Mouse (Mus musculus): ENCODE results near the gene Krtap19-2. TPM values are rescaled to one million over a fixed set of nuclear protein-coding genes. Genes with fewer than 3 reads are reported as not detected.

Gene Krtap19-2
- not detected in 2 replicates for polyA plus RNA-seq (2015; fragmentation: Nextera tagmentation; extraction: Ambion mirVana)

GRCm38 (mm10) chr16:88874169-88874568 lies at the start of gene Krtap19-2:
TSS of gene Krtap19-2 (minus strand) at chr16:88874269.
- H3K4me1 ChIP-seq, result no peaks in the 10 kb centered on the region
- H3K9ac ChIP-seq, result no peak within 1 kb of the TSS
- H3K36me3 ChIP-seq, result no peaks in the 10 kb centered on the region
- 89% methylated on average over 3 of the region's 3 CpGs for WGBS
- no peak within 1 kb of the TSS for H3K4me3 ChIP-seq (replicated peaks)
- no peaks in the 10 kb centered on the region for H3K9me3 ChIP-seq (replicated peaks)
- H3K27ac ChIP-seq (replicated peaks), result no peak within 1 kb of the TSS
- no peak for ATAC-seq (ENCODE audit: insufficient number of reproducible peaks, low FRiP score, low TSS enrichment, low read depth)
- no peaks in the 10 kb centered on the region for H3K27me3 ChIP-seq
- H3K4me2 ChIP-seq (replicated peaks), result no peak within 1 kb of the TSS

GRCm38 (mm10) chr16:88896357-88896756 lies 22.3 kb upstream of the Krtap19-2 start, which contains the start of gene Krtap19-5:
TSS of gene Krtap19-5 (minus strand) at chr16:88896457.
- H3K4me3 ChIP-seq (replicated peaks), result no peak within 1 kb of the TSS
- 89% methylated on average over 6 of the region's 6 CpGs for WGBS
- no peak within 1 kb of the TSS for H3K27ac ChIP-seq (replicated peaks)
- no peaks in the 10 kb centered on the region for H3K27me3 ChIP-seq
- H3K36me3 ChIP-seq, result no peaks in the 10 kb centered on the region
- H3K4me2 ChIP-seq (replicated peaks), result no peak within 1 kb of the TSS
- ATAC-seq (ENCODE audit: insufficient number of reproducible peaks, low FRiP score, low TSS enrichment, low read depth), result no peak
- H3K9me3 ChIP-seq (replicated peaks), result no peaks in the 10 kb centered on the region
- no peak within 1 kb of the TSS for H3K9ac ChIP-seq
- H3K4me1 ChIP-seq, result no peaks in the 10 kb centered on the region

DNA sequence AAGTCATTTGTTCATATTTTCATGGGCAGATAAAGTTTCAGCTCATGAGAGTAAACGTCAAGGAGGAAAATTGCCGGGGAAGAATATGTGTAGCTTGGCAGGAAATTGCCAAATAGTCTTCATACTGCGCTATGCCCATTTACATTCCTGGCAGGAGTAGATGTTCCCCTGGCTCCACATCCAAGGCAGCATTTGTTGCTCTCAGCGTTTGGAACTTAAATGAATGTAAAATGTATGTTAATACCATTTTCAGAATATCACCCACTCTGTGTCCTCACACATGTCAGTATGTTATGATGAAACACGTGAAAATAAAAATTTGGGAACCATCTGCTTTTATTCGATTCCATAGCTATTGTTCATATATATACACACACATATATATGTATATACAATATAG lies 12.8 kb upstream of the Krtap19-2 start:
- ATAC-seq (ENCODE audit: insufficient number of reproducible peaks, low FRiP score, low TSS enrichment, low read depth), result no peak
- no peaks in the 10 kb centered on the region for H3K9me3 ChIP-seq (replicated peaks)
- H3K4me3 ChIP-seq (replicated peaks), result no peak overlapping the region
- H3K27ac ChIP-seq (replicated peaks), result no peak overlapping the region
- no peak overlapping the region for H3K4me2 ChIP-seq (replicated peaks)
- H3K4me1 ChIP-seq, result no peaks in the 10 kb centered on the region
- H3K27me3 ChIP-seq, result no peaks in the 10 kb centered on the region
- no peak overlapping the region for H3K9ac ChIP-seq
- H3K36me3 ChIP-seq, result no peaks in the 10 kb centered on the region
- 77% methylated on average over 6 of the region's 6 CpGs for WGBS

DNA sequence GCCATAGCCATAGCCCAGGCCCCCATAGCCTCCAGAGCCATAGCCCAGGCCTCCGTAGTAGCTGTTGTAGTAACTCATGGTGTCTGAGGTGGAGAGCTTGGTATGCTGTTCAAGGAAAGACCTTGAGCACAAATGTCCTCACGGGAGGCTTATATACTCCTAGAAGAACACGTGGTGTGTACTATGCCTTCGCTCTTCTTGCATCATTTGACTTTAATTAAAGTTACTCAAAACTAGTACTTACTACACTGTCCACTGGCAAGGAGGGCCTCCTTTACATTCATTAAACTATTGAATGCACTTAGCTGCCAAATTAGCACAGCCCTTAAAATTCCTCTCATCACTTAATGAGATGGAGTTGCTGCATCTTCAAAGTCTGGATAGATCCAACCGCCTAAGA lies 10.9 kb upstream of the Krtap19-2 start, which contains the start of gene Krtap19-4:
Gene Krtap19-4, minus strand, starts transcription at position 101 of the 400 bp plus-strand sequence.
- Histone ChIP-seq H3K4me1 (no peaks in the 10 kb centered on the region), H3K36me3 (no peaks in the 10 kb centered on the region), H3K4me2 (replicated peaks) (no peak within 1 kb of the TSS), H3K9me3 (replicated peaks) (no peaks in the 10 kb centered on the region), H3K27me3 (no peaks in the 10 kb centered on the region), H3K9ac (no peak within 1 kb of the TSS), H3K4me3 (replicated peaks) (no peak within 1 kb of the TSS), H3K27ac (replicated peaks) (no peak within 1 kb of the TSS)
- no peak for ATAC-seq (ENCODE audit: insufficient number of reproducible peaks, low FRiP score, low TSS enrichment, low read depth)
- 85% methylated on average over 5 of the region's 5 CpGs for WGBS

- Histone ChIP-seq H3K4me3 (replicated peaks) (no peak within 1 kb of the TSS), H3K9ac (no peak within 1 kb of the TSS), H3K4me2 (replicated peaks) (no peak within 1 kb of the TSS), H3K4me1 (no peaks in the 10 kb centered on the region), H3K27me3 (no peaks in the 10 kb centered on the region), H3K36me3 (no peaks in the 10 kb centered on the region), H3K9me3 (replicated peaks) (no peaks in the 10 kb centered on the region), H3K27ac (replicated peaks) (no peak within 1 kb of the TSS)
- WGBS, result 94% methylated on average over 2 of the region's 2 CpGs
- ATAC-seq (ENCODE audit: insufficient number of reproducible peaks, low FRiP score, low TSS enrichment, low read depth), result no peak
Measured at GRCm38 (mm10) chr16:88877938-88878337, 3.9 kb upstream of the Krtap19-2 start, which contains the start of gene Krtap19-3. TSS of gene Krtap19-3 (minus strand) at chr16:88878038.

DNA sequence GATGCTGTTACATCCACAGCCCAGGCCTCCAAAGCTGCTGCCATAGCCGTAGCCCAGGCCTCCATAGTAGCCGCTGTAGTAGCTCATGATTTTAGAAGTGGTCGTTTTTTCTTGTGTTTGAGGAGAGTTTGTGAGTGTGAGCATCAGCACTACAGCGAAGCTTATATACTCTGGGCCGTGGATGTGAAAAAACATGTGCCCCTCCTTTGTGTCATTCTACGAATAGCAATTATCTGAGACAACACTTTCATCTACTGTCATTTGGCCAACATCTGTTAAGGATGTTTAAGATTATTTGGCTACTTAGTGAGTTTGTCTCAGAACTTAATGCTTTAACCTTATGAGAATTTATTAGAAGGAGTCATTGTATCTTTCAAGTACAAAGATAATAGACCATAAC lies 4.8 kb downstream of the Krtap19-2 start, which contains the start of gene Krtap19-1:
Gene Krtap19-1, minus strand, starts transcription at position 101 of the 400 bp plus-strand sequence.
- ATAC-seq (ENCODE audit: insufficient number of reproducible peaks, low FRiP score, low TSS enrichment, low read depth), result no peak

GRCm38 (mm10) chr16:88864887-88865407 lies 9.1 kb downstream of the Krtap19-2 start:
- 87% methylated on average over 4 of the region's 4 CpGs for WGBS
- H3K9ac ChIP-seq, result no peak overlapping the region

More for the DNA sequence above, 4.8 kb downstream of the Krtap19-2 start, which contains the start of gene Krtap19-1:
- Histone ChIP-seq H3K36me3 (no peaks in the 10 kb centered on the region), H3K27me3 (no peaks in the 10 kb centered on the region), H3K4me1 (no peaks in the 10 kb centered on the region), H3K9me3 (replicated peaks) (no peaks in the 10 kb centered on the region), H3K27ac (replicated peaks) (no peak within 1 kb of the TSS), H3K4me3 (replicated peaks) (no peak within 1 kb of the TSS), H3K9ac (no peak within 1 kb of the TSS), H3K4me2 (replicated peaks) (no peak within 1 kb of the TSS)
- 80% methylated on average over 6 of the region's 6 CpGs for WGBS

GRCm38 (mm10) chr16:88851450-88851849 lies 22.6 kb downstream of the Krtap19-2 start:
- Histone ChIP-seq H3K27ac (replicated peaks) (no peak overlapping the region), H3K4me1 (no peaks in the 10 kb centered on the region), H3K4me3 (replicated peaks) (no peak overlapping the region), H3K27me3 (no peaks in the 10 kb centered on the region), H3K9ac (no peak overlapping the region), H3K9me3 (replicated peaks) (no peaks in the 10 kb centered on the region), H3K4me2 (replicated peaks) (no peak overlapping the region), H3K36me3 (no peaks in the 10 kb centered on the region)
- 12% methylated on average over 5 of the region's 5 CpGs for WGBS
- no peak for ATAC-seq (ENCODE audit: insufficient number of reproducible peaks, low FRiP score, low TSS enrichment, low read depth)

More at GRCm38 (mm10) chr16:88864887-88865407, 9.1 kb downstream of the Krtap19-2 start:
- no peak for ATAC-seq (ENCODE audit: insufficient number of reproducible peaks, low FRiP score, low TSS enrichment, low read depth)
- Histone ChIP-seq H3K4me1 (no peaks in the 10 kb centered on the region), H3K9me3 (replicated peaks) (no peaks in the 10 kb centered on the region), H3K27ac (replicated peaks) (no peak overlapping the region), H3K27me3 (no peaks in the 10 kb centered on the region), H3K36me3 (no peaks in the 10 kb centered on the region), H3K4me2 (replicated peaks) (no peak overlapping the region), H3K4me3 (replicated peaks) (no peak overlapping the region)

- 83% methylated on average over 4 of the region's 4 CpGs for WGBS
- Histone ChIP-seq H3K27ac (replicated peaks) (no peak overlapping the region), H3K9me3 (replicated peaks) (no peaks in the 10 kb centered on the region), H3K4me3 (replicated peaks) (no peak overlapping the region), H3K36me3 (no peaks in the 10 kb centered on the region), H3K4me1 (no peaks in the 10 kb centered on the region), H3K27me3 (no peaks in the 10 kb centered on the region), H3K9ac (no peak overlapping the region), H3K4me2 (replicated peaks) (no peak overlapping the region)
- no peak for ATAC-seq (ENCODE audit: insufficient number of reproducible peaks, low FRiP score, low TSS enrichment, low read depth)
Measured at GRCm38 (mm10) chr16:88848558-88848957, 25.5 kb downstream of the Krtap19-2 start.

DNA sequence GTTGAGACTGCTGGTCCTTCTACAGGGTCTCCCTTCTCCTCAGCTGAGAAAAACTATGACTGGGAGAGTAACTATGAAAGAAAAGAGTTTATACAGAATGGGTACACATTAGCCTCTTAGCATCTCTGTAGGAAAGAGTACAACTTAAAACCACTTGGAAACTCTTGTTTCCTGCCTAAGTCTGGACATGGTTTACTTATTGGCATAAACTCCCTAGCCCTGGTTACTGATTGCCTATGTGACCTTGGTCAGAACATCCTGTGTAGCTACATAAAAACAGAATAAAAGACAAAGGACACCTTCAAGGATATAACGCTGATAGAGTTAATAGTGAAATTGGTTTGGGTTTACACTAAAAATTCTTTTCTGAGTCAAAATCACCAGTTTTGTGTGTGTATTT lies 26.7 kb downstream of the Krtap19-2 start:
- WGBS, result 96% methylated on average over 1 of the region's 1 CpGs
- no peaks in the 10 kb centered on the region for H3K9me3 ChIP-seq (replicated peaks)
- no peak for ATAC-seq (ENCODE audit: insufficient number of reproducible peaks, low FRiP score, low TSS enrichment, low read depth)
- H3K4me3 ChIP-seq (replicated peaks), result no peak overlapping the region
- no peak overlapping the region for H3K4me2 ChIP-seq (replicated peaks)
- H3K36me3 ChIP-seq, result no peaks in the 10 kb centered on the region
- no peaks in the 10 kb centered on the region for H3K4me1 ChIP-seq
- H3K27me3 ChIP-seq, result no peaks in the 10 kb centered on the region
- no peak overlapping the region for H3K27ac ChIP-seq (replicated peaks)
- no peak overlapping the region for H3K9ac ChIP-seq

GRCm38 (mm10) chr16:88826978-88827377 lies 47.1 kb downstream of the Krtap19-2 start:
- Histone ChIP-seq H3K4me1 (no peaks in the 10 kb centered on the region), H3K9me3 (replicated peaks) (no peaks in the 10 kb centered on the region), H3K36me3 (no peaks in the 10 kb centered on the region), H3K27ac (replicated peaks) (no peak overlapping the region), H3K4me2 (replicated peaks) (no peak overlapping the region), H3K27me3 (no peaks in the 10 kb centered on the region), H3K4me3 (replicated peaks) (no peak overlapping the region), H3K9ac (no peak overlapping the region)
- no peak for ATAC-seq (ENCODE audit: insufficient number of reproducible peaks, low FRiP score, low TSS enrichment, low read depth)
- WGBS, result 29% methylated on average over 3 of the region's 3 CpGs

- no peaks in the 10 kb centered on the region for H3K27me3 ChIP-seq
- no peak within 1 kb of the TSS for H3K27ac ChIP-seq (replicated peaks)
- ATAC-seq (ENCODE audit: insufficient number of reproducible peaks, low FRiP score, low TSS enrichment, low read depth), result no peak
- no peak within 1 kb of the TSS for H3K4me3 ChIP-seq (replicated peaks)
- H3K36me3 ChIP-seq, result no peaks in the 10 kb centered on the region
- no peak within 1 kb of the TSS for H3K9ac ChIP-seq
- 30% methylated on average over 9 of the region's 9 CpGs for WGBS
- no peak within 1 kb of the TSS for H3K4me2 ChIP-seq (replicated peaks)
- no peaks in the 10 kb centered on the region for H3K4me1 ChIP-seq
- no peaks in the 10 kb centered on the region for H3K9me3 ChIP-seq (replicated peaks)
Measured at GRCm38 (mm10) chr16:88826095-88826652, 47.9 kb downstream of the Krtap19-2 start, which contains the start of gene Krtap14. TSS of gene Krtap14 (minus strand) at chr16:88826145.
